Mouse (Mus musculus): ENCODE measurements at regions not wholly inside any gene's neighbourhood (a gene's known extent, or its start where the extent isn't known, plus 50 kb on each side); places are given as distances from the start of the nearest gene placed in this dataset.
A peak's percentile ranks its signal among the peaks of the same experiment; 100 is the strongest.

- Histone ChIP-seq H3K36me3 (no peaks in the 10 kb centered on the region), H3K9me3 (no peaks in the 10 kb centered on the region), H3K27me3 (no peaks in the 10 kb centered on the region), H3K4me3 (no peak overlapping the region), H3K9ac (no peak overlapping the region), H3K27ac (no peak overlapping the region), H3K4me1 (replicated peaks) (no peaks in the 10 kb centered on the region), H3K4me2 (no peak overlapping the region)
- 89% methylated on average over 8 of the region's 8 CpGs for WGBS
- no peak for ATAC-seq (ENCODE audit: low FRiP score)
Measured at GRCm38 (mm10) chr4:57362652-57363051, 61.0 kb upstream of the Ptpn3 start.

DNA sequence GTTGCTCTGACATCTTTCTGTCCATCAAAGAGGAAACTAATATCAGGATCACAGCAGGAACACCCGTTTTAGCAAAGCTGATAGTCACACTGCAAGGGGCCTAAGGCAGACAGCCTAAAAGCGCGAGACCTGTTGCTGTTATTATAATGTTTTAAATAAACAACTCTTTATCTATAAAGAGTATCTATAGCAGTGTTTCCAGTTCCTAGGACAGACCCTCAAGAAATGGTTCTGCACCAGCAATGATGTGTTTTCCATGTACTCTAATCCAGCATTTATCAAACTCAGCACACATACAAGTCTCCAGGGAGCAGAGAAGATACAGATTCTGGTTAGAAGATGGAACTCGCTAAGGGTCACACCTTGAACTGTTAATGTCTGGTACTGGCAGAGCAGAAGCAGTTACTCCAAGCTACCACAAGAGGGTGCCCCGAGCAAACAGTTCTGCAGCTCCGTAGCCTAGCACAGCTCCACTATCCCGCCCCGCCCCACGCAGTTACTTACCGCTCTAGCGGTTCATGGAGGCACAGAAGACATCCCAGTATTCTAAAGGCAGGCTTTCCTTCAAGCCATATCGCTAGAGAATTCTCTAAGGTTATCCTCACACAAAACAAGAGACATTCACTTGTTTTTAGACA lies 64.2 kb upstream of the Palm2 start:
- H3K4me2 ChIP-seq: no peak overlapping the region
- H3K9me3 ChIP-seq: no peaks in the 10 kb centered on the region
- no peak overlapping the region for H3K9ac ChIP-seq
- no peaks in the 10 kb centered on the region for H3K4me1 ChIP-seq (replicated peaks)
- WGBS: 17% methylated on average over 12 of the region's 12 CpGs
- no peaks in the 10 kb centered on the region for H3K27me3 ChIP-seq
- peak; percentile 93 for ATAC-seq (ENCODE audit: low FRiP score)
- no peak overlapping the region for H3K27ac ChIP-seq
- no peaks in the 10 kb centered on the region for H3K36me3 ChIP-seq
- H3K4me3 ChIP-seq: no peak overlapping the region

DNA sequence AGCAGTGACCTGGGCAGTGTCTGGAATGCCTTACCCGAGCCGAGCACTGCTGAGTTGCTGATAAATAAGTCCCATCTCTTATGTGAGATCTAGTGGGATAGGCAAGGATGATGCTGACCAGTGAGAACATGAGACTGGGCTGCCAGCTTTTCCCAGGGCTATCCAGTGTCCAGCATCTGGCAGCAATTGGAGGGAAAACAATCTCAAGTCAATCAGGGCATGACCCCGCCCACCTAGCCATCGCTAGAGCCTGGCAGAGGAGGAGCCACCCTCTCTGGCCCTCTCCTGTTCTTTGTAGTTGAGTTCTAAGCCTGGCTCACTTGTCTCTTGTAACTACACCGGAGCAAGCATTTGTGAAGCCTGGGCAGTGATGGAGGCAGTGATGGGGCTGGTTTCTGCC lies 56.2 kb upstream of the Palm2 start:
- 51% methylated on average over 5 of the region's 5 CpGs for WGBS
- H3K4me3 ChIP-seq: no peak overlapping the region
- H3K4me1 ChIP-seq (replicated peaks): no peaks in the 10 kb centered on the region
- ATAC-seq (ENCODE audit: low FRiP score): no peak
- H3K9me3 ChIP-seq: no peaks in the 10 kb centered on the region
- H3K9ac ChIP-seq: no peak overlapping the region
- no peaks in the 10 kb centered on the region for H3K36me3 ChIP-seq
- no peaks in the 10 kb centered on the region for H3K27me3 ChIP-seq
- no peak overlapping the region for H3K4me2 ChIP-seq
- no peak overlapping the region for H3K27ac ChIP-seq

DNA sequence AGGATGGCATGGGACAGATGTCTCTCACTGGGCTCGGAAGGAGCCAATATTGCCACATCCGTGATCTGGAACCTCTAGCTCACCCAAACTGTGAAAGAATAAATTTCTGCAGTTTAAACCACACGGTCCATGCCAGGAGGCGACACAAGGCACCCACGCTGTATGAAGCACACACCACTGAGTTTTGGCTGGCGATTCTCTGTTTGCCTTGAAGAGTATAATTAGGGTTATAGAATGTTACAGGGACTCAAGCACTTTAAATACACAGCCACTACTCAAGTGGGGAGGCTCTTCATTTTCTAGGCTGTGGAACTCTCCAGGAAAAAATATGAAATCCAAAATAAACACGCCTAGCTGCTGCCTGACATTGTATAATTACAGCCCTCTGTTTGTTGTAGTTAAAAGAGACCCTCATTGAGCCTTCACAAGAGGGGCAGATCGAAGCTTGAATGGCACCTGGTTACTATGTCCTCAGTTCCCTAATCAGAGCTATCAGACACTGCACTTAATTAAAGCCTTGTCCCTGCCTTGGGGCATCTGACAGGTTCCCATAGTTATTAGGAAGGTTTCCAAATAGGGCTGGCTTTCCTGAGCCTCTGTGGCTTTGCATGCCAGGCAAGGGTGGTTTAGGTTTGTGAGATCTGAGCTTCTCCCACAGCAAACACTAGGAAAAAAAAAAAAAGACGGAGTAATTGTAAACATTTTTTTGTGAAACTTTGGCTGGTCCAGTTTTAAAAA lies 53.8 kb upstream of the Palm2 start:
- ATAC-seq (ENCODE audit: low FRiP score): no peak
- H3K36me3 ChIP-seq: no peaks in the 10 kb centered on the region
- no peak overlapping the region for H3K27ac ChIP-seq
- H3K4me1 ChIP-seq (replicated peaks): no peaks in the 10 kb centered on the region
- no peaks in the 10 kb centered on the region for H3K27me3 ChIP-seq
- no peak overlapping the region for H3K4me3 ChIP-seq
- H3K4me2 ChIP-seq: no peak overlapping the region
- no peak overlapping the region for H3K9ac ChIP-seq
- H3K9me3 ChIP-seq: no peaks in the 10 kb centered on the region
- 90% methylated on average over 9 of the region's 9 CpGs for WGBS

- no peaks in the 10 kb centered on the region for H3K4me1 ChIP-seq (replicated peaks)
- no peak overlapping the region for H3K4me2 ChIP-seq
- H3K9ac ChIP-seq: no peak overlapping the region
- H3K9me3 ChIP-seq: no peaks in the 10 kb centered on the region
- no peak overlapping the region for H3K27ac ChIP-seq
- no peak overlapping the region for H3K4me3 ChIP-seq
- H3K27me3 ChIP-seq: no peaks in the 10 kb centered on the region
- ATAC-seq (ENCODE audit: low FRiP score): no peak
- WGBS: 82% methylated on average over 4 of the region's 4 CpGs
- no peaks in the 10 kb centered on the region for H3K36me3 ChIP-seq
Measured at GRCm38 (mm10) chr4:57381306-57381705, 52.7 kb upstream of the Palm2 start.
